8 mouse cellular contexts compared by ENCODE assay signal in genomic region chr11:115974309-115975082, GRCm38 (mm10). TPM values are rescaled to one million over a fixed set of nuclear protein-coding genes. Genes with fewer than 3 reads are reported as not detected.
DNase-seq lines count a peak whose midpoint lies in the region; ATAC-seq and TF ChIP-seq lines count a peak whose summit lies in the region.

Gene Itgb4, plus strand, starts transcription at chr11:115974709.

- peaks cover 15% of the 10 kb centered on the region for H3K27me3 ChIP-seq in forebrain, postnatal 0 days (ENCODE audit: insufficient read depth, low read length)
- peaks cover 79% of the 10 kb centered on the region for H3K27me3 ChIP-seq in lung, embryonic 15.5 days
- H3K27me3 ChIP-seq in spleen, adult 2 months (ENCODE audit: control insufficient read depth, insufficient read depth, low read length): peaks cover 6% of the 10 kb centered on the region

- peaks cover 11 to 23% of the 10 kb centered on the region in 2 experiments for H3K4me1 ChIP-seq in ES-E14 (ENCODE audit: control insufficient read depth in 2 of 2, insufficient read depth in 2 of 2, low read length in 2 of 2, poor library complexity in 1 of 2)
- H3K4me1 ChIP-seq in forebrain, postnatal 0 days (ENCODE audit: insufficient read depth): 0 out of 2 replicates have a peak, but pooled peaks cover 4% of the 10 kb centered on the region
- H3K4me1 ChIP-seq in lung, embryonic 15.5 days: peaks cover 17% of the 10 kb centered on the region
- peaks cover 3% of the 10 kb centered on the region; the same call in 1 of the 2 replicates for H3K4me1 ChIP-seq in spleen, adult 2 months (ENCODE audit: control insufficient read depth, insufficient read depth, insufficient read length)

- no peak for TF ChIP-seq POLR2A in spleen, adult 2 months (IDR thresholded peaks at IDR 0.05; ENCODE audit: low read depth, low read length)

- H3K4me2 ChIP-seq in forebrain, postnatal 0 days (ENCODE audit: low read depth): peak within 1 kb of the TSS; percentile 66
- H3K4me2 ChIP-seq in lung, embryonic 15.5 days: peak within 1 kb of the TSS; percentile 79

- DNase-seq in adrenal gland, postnatal 14 days: peak; percentile 34
- DNase-seq in adrenal gland, adult 8-10 months: no peak
- no peak for DNase-seq in ES-E14 (ENCODE audit: low read depth, low spot score)
- DNase-seq in forebrain, postnatal 0 days: no peak
- DNase-seq in kidney, adult 8-10 months: peak; percentile 58 to 65
- peak in 1 of 2 experiments; percentile 60 for DNase-seq in spleen, adult 2 months (ENCODE audit: low read depth in 1 of 2, low spot score in 2 of 2)
- no peak for DNase-seq in right cerebral cortex, postnatal 25 days

- H3K9ac ChIP-seq in ES-E14 (ENCODE audit: insufficient read depth, low read depth, low read length, poor library complexity, severe bottlenecking): peak within 1 kb of the TSS; percentile 53
- H3K9ac ChIP-seq in forebrain, postnatal 0 days: peak within 1 kb of the TSS; percentile 28; the same call in 1 of the 2 replicates
- H3K9ac ChIP-seq in lung, embryonic 15.5 days: peak within 1 kb of the TSS; percentile 29

- TF ChIP-seq CTCF in forebrain, postnatal 0 days (IDR thresholded peaks at IDR 0.05; ENCODE audit: low read depth): peak; percentile 3; the same call in 1 of the 2 replicates
- no peak for TF ChIP-seq CTCF in spleen, adult 2 months (IDR thresholded peaks at IDR 0.05; ENCODE audit: extremely low read depth, insufficient read depth, insufficient read length, insufficient replicate concordance)

- in situ Hi-C loops in ES-E14 (cut with MboI; ENCODE audit: low sequenced_read_pairs in 2 of 2, unreplicated experiment in 2 of 2): no loop called here

- WGBS in forebrain, postnatal 0 days: 12% methylated on average over 51 of the region's 58 CpGs
- WGBS in lung, embryonic 15.5 days: 7% methylated on average over 57 of the region's 58 CpGs
- 11% methylated on average over 50 of the region's 58 CpGs for WGBS in spleen, adult 2 months

- H3K27ac ChIP-seq in ES-E14 (ENCODE audit: insufficient read depth, low read depth, low read length, poor library complexity, severe bottlenecking): no peak within 1 kb of the TSS
- H3K27ac ChIP-seq in forebrain, postnatal 0 days (ENCODE audit: low read depth, low read length): no peak within 1 kb of the TSS
- peak within 1 kb of the TSS; percentile 47; the same call in 1 of the 2 replicates for H3K27ac ChIP-seq in lung, embryonic 15.5 days
- H3K27ac ChIP-seq in spleen, adult 2 months (ENCODE audit: insufficient read depth, low read length): no peak within 1 kb of the TSS

- peak within 1 kb of the TSS; percentile 67 to 79 for H3K4me3 ChIP-seq in ES-E14 (ENCODE audit: insufficient read depth in 1 of 2, low read depth in 1 of 2, low read length in 2 of 2, poor library complexity in 1 of 2, severe bottlenecking in 1 of 2)
- peak within 1 kb of the TSS; percentile 34 for H3K4me3 ChIP-seq in forebrain, postnatal 0 days (ENCODE audit: low read depth, low read length)
- peak within 1 kb of the TSS; percentile 45 for H3K4me3 ChIP-seq in lung, embryonic 15.5 days
- peak within 1 kb of the TSS; percentile 45; the same call in 1 of the 2 replicates for H3K4me3 ChIP-seq in spleen, adult 2 months (ENCODE audit: extremely low read depth, insufficient read depth, insufficient read length)

- H3K36me3 ChIP-seq in ES-E14 (ENCODE audit: control insufficient read depth, insufficient read depth, low read length, poor library complexity, severe bottlenecking): no peaks in the 10 kb centered on the region
- H3K36me3 ChIP-seq in forebrain, postnatal 0 days (ENCODE audit: insufficient read depth): no peaks in the 10 kb centered on the region
- no peaks in the 10 kb centered on the region for H3K36me3 ChIP-seq in lung, embryonic 15.5 days
- no peaks in the 10 kb centered on the region for H3K36me3 ChIP-seq in spleen, adult 2 months (ENCODE audit: control insufficient read depth, insufficient read depth, low read length)

- no peak; the same call in 1 of the 2 replicates for ATAC-seq in forebrain, postnatal 0 days
- peak; percentile 73 for ATAC-seq in lung, embryonic 15.5 days (ENCODE audit: borderline replicate concordance, extremely low read depth, low FRiP score, low TSS enrichment)

- H3K9me3 ChIP-seq in ES-E14 (ENCODE audit: control insufficient read depth, insufficient read depth, low read depth, low read length): no peaks in the 10 kb centered on the region
- no peaks in the 10 kb centered on the region for H3K9me3 ChIP-seq in forebrain, postnatal 0 days (ENCODE audit: low read length)
- H3K9me3 ChIP-seq in lung, embryonic 15.5 days: no peaks in the 10 kb centered on the region

TF ChIP-seq in ES-E14, 5 proteins besides CTCF, POLR2A, EP300 and RAD21:
- TF ChIP-seq HCFC1 (IDR thresholded peaks at IDR 0.05; ENCODE audit: borderline replicate concordance, insufficient read depth, low read length): no peak
- TF ChIP-seq MAFK (IDR thresholded peaks at IDR 0.05; ENCODE audit: insufficient read depth, low read depth, low read length): no peak
- no peak for TF ChIP-seq ZC3H11A (IDR thresholded peaks at IDR 0.05; ENCODE audit: borderline replicate concordance, low read depth, low read length)
- TF ChIP-seq ZNF384 (IDR thresholded peaks at IDR 0.05; ENCODE audit: low read depth, low read length): no peak
- no peak for TF ChIP-seq CHD2 (IDR thresholded peaks at IDR 0.05; ENCODE audit: low read depth, low read length)

RNA-seq across cellular contexts. Expression of gene Itgb4, which starts in this region (rescaled TPM):
- 3.6 and 4.4 TPM in 2 replicates for total RNA-seq in adrenal gland, postnatal 14 days (2021)
- total RNA-seq in adrenal gland, adult 8-10 months (2022): 1 to 10 TPM; 3.5 to 5.1 (median 3.9) TPM
- total RNA-seq in ES-E14 (2012; rRNA removed): 9.6 and 26.3 TPM in 2 replicates
- 0.46 and 1.1 TPM in 2 replicates for total RNA-seq in forebrain, postnatal 0 days (2014; rRNA removed)
- 0.93 and 1.3 TPM in 2 replicates for polyA plus RNA-seq in forebrain, postnatal 0 days (2015; fragmentation: Nextera tagmentation; extraction: Ambion mirVana)
- 2.6 and 3.4 TPM in 2 replicates for polyA plus RNA-seq in lung, embryonic 15.5 days (2015; fragmentation: Nextera tagmentation; extraction: Ambion mirVana)
- 2.5 and 2.8 TPM in 2 replicates for polyA plus RNA-seq in spleen, adult 2 months (2012; rRNA removed)

Comparison
In these comparisons a context has a peak if more than half of its experiments do, and no peak if none do; other contexts are left out.
1. DNase-seq: peak in adrenal gland, postnatal 14 days (single experiment) and kidney, adult 8-10 months (2 of 2); none in adrenal gland, adult 8-10 months (single experiment), ES-E14 (single experiment), forebrain, postnatal 0 days (single experiment) and right cerebral cortex, postnatal 25 days (single experiment).
2. Peak in every context shown above with its lines, with median percentiles within 50 percentile points of each other: H3K4me3 ChIP-seq and H3K9ac ChIP-seq.